Mouse (Mus musculus) C2C12 (cell line): ENCODE data around the gene Tom1l2. TPM values are rescaled to one million over a fixed set of nuclear protein-coding genes. Genes with fewer than 3 reads are reported as not detected.

Source experiments
- H3K27me3 ChIP-seq: one replicate; pipeline ENCODE4 v1.6.1; 2011; ENCODE audit not compliant: control insufficient read depth, insufficient read depth, insufficient read length
- H3K36me3 ChIP-seq: one replicate; pipeline ENCODE4 v1.6.1; 2011; ENCODE audit not compliant: control insufficient read depth, insufficient read depth
- H3K4me3 ChIP-seq: one replicate; pipeline ENCODE4 v1.5.1; 2011; ENCODE audit warnings: mild to moderate bottlenecking, control low read depth; ENCODE audit not compliant: poor library complexity, insufficient read depth, severe bottlenecking
- H3K79me2 ChIP-seq: one replicate; pipeline ENCODE4 v1.6.1; 2011; ENCODE audit not compliant: control insufficient read depth, insufficient read depth
- H3K79me3 ChIP-seq: one replicate; pipeline ENCODE4 v1.6.1; 2011; ENCODE audit warnings: low read depth, control low read depth
- H3ac ChIP-seq: one replicate; pipeline ENCODE3; 2011; ENCODE audit warnings: low read depth; ENCODE audit not compliant: control insufficient read depth, insufficient read length
- CEBPB ChIP-seq: IDR thresholded peaks from one replicate; pipeline ENCODE4 v1.6.1; 2011; ENCODE audit warnings: low read depth, mild to moderate bottlenecking, control low read depth, moderate library complexity
- CTCF ChIP-seq: IDR thresholded peaks from one replicate; pipeline ENCODE4 v1.5.1; 2011; ENCODE audit not compliant: control insufficient read depth, insufficient read depth, insufficient read length
- FOSL1 ChIP-seq: IDR thresholded peaks from one replicate; pipeline ENCODE4 v1.8.0; 2011; ENCODE audit warnings: mild to moderate bottlenecking, low read length; ENCODE audit not compliant: poor library complexity, insufficient read depth, severe bottlenecking
- MAX ChIP-seq: IDR thresholded peaks from one replicate; pipeline ENCODE4 v1.6.1; 2011; ENCODE audit warnings: mild to moderate bottlenecking, control low read depth
- MYOD1 ChIP-seq: IDR thresholded peaks from one replicate; pipeline ENCODE4 v1.6.1; 2011; ENCODE audit warnings: low read depth; ENCODE audit not compliant: control insufficient read depth, insufficient read length
- MYOG ChIP-seq: IDR thresholded peaks from one replicate; pipeline ENCODE4 v1.6.1; 2011; ENCODE audit not compliant: control insufficient read depth, insufficient read length; ENCODE audit errors: extremely low read depth
- USF1 ChIP-seq: IDR thresholded peaks from one replicate; pipeline ENCODE4 v1.6.1; 2011; ENCODE audit warnings: low read depth, mild to moderate bottlenecking, control low read depth, moderate library complexity
- polyA plus RNA-seq: library from polyadenylated mRNA; unstranded; fragments of >200 nt; fragmentation: generic; extraction: Trizol; gene quantifications from one replicate; pipeline ENCODE4 v1.2.1, GENCODE M21; 2012; ENCODE audit warnings: missing spikeins

The Tom1l2 gene
- polyA plus RNA-seq, 1 experiment, result 17.1 TPM

GRCm38 (mm10) chr11:60368909-60369308 is 16.2 kb upstream of the Tom1l2 start:
- H3K36me3 ChIP-seq, result no peaks in the 10 kb centered on the region
- no peaks in the 10 kb centered on the region for H3K79me3 ChIP-seq
- TF ChIP-seq CTCF, result no peak
- peak; percentile 93 for TF ChIP-seq USF1
- no peak for TF ChIP-seq FOSL1
- no peaks in the 10 kb centered on the region for H3K79me2 ChIP-seq
- H3K27me3 ChIP-seq, result peaks cover 5% of the 10 kb centered on the region
- no peak overlapping the region for H3ac ChIP-seq
- H3K4me3 ChIP-seq, result no peak overlapping the region

DNA sequence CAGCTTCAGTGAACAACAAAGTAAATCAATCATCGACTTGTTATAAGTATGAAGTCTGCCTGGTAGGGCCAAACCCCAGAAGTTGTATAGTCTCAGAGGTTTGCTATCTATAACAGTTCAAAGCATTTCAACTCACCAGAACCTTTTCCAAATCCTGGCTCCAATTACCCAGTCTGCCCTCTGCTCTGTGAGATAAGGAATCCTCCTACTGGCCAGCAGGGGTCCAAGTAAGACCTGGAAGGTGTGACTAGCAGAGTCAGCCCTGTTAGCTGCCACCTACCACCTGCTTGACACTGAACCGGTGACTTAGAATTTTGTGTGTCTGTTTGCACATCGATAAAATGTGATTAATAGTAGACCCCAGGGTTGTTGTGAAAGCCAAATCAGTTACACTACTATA is 14.6 kb upstream of the Tom1l2 start:
- Histone ChIP-seq H3K79me2 (no peaks in the 10 kb centered on the region), H3K4me3 (no peak overlapping the region), H3K27me3 (peaks cover 5% of the 10 kb centered on the region), H3K36me3 (no peaks in the 10 kb centered on the region), H3K79me3 (no peaks in the 10 kb centered on the region), H3ac (no peak overlapping the region)
- TF ChIP-seq CEBPB (no peak), USF1 (no peak), FOSL1 (no peak), MYOG (no peak), CTCF (no peak), MAX (no peak), MYOD1 (no peak)

DNA sequence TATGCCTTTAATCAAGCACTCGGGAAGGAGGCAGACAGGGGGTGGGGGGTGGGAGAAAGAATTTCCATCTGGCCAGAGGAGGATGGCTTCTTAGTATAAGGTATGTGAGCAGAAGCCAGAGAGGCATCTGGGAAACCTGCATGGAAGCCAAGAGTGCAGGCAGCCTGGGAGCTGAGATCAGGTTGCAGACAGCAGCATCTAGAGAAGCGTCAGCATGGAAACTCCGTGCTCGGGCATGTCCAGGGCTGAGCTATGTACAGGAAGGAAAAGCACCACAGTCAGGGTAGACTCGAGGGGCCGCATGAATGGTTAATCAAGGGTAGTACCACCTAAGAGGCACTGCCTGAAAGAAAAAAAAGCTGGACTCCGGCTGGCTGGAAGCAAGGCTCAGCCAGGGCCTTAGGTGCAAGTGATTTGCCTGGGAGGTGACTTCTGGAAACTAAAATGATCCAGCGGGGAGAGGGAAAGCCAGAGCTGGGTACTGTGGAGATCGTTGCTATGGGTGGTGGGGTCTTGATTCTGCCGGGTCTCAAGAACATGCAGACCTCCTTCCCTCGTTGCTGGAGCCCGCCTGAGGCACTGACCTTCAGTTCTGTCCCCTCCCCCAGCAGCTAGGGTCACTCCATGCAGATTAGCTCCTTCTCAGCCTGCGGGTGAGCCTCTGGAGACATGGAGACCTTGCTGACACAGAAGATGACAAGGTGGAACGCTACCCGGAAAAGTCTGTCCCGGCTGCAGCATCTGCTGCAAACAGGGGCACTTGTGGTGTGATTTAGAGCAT is 13.7 kb upstream of the Tom1l2 start:
- Histone ChIP-seq H3K79me2 (no peaks in the 10 kb centered on the region), H3K4me3 (no peak overlapping the region), H3ac (no peak overlapping the region), H3K79me3 (no peaks in the 10 kb centered on the region), H3K27me3 (peaks cover 5% of the 10 kb centered on the region), H3K36me3 (no peaks in the 10 kb centered on the region)
- no peak for TF ChIP-seq USF1
- TF ChIP-seq FOSL1, result no peak
- TF ChIP-seq MYOD1, result no peak
- TF ChIP-seq MAX, result no peak
- TF ChIP-seq CEBPB, result no peak
- no peak for TF ChIP-seq MYOG
- no peak for TF ChIP-seq CTCF

DNA sequence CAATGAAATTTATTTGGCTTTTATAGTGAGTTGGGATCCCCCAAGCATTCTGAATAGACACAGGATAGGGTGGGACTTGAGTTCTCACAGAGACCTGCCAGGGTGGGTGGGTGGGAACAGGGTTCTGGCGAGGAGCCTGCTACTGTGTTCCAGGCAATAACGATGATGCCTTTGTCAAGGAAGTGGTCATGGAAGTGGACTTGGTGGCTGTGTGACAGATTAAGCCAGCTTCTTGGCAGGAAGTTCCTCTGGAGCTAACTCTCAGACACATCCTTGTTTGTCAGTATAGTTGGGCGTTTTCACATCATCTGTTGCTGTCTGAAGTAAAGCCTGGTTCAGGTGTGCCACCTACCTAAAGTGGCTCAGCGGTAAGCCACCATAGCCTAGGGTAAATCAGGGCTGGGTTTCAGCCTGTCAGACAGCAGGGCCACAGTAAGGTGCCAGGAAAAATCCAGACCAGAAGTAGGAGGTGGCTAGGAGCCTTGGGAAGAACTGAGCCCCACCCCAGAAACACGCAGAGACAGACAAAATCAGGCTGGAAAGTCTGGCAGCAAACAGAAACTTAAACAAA is 8.0 kb upstream of the Tom1l2 start:
- no peaks in the 10 kb centered on the region for H3K36me3 ChIP-seq
- TF ChIP-seq MAX (no peak), USF1 (no peak), CTCF (no peak), FOSL1 (no peak), CEBPB (no peak), MYOG (no peak), MYOD1 (no peak)
- H3K79me2 ChIP-seq, result no peaks in the 10 kb centered on the region
- peaks cover 5% of the 10 kb centered on the region for H3K27me3 ChIP-seq
- H3K4me3 ChIP-seq, result no peak overlapping the region
- H3K79me3 ChIP-seq, result no peaks in the 10 kb centered on the region
- no peak overlapping the region for H3ac ChIP-seq

GRCm38 (mm10) chr11:60359936-60360335 is 7.2 kb upstream of the Tom1l2 start:
- Histone ChIP-seq H3K79me3 (no peaks in the 10 kb centered on the region), H3ac (no peak overlapping the region), H3K4me3 (no peak overlapping the region), H3K27me3 (peaks cover 5% of the 10 kb centered on the region), H3K36me3 (no peaks in the 10 kb centered on the region), H3K79me2 (no peaks in the 10 kb centered on the region)
- TF ChIP-seq MYOG (no peak), USF1 (no peak), CTCF (no peak), CEBPB (no peak), MAX (no peak), FOSL1 (no peak), MYOD1 (no peak)

DNA sequence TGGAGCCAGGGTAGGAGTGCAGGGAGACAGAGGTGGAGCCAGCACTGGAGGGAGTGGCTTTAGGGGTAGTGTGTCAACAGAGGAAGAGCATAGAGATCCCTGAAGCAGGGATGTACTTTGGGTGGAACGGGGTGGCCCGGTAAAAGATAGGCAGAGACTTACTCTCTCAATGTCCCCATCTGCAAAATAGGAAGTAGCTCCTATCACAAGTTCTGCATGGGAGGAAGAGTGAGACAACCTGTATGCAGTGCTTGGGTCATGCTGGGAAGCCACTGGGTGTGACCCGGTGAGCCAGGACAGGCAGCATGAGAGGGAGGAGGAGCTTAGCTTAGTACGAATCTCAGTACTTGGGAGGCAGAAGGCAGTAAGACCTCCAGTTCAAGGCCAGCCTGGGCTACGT is 6.4 kb upstream of the Tom1l2 start:
- no peak overlapping the region for H3K4me3 ChIP-seq
- H3K36me3 ChIP-seq, result no peaks in the 10 kb centered on the region
- no peak overlapping the region for H3ac ChIP-seq
- H3K79me2 ChIP-seq, result no peaks in the 10 kb centered on the region
- H3K79me3 ChIP-seq, result no peaks in the 10 kb centered on the region
- TF ChIP-seq MYOG (no peak), FOSL1 (no peak), USF1 (no peak), MYOD1 (no peak), MAX (no peak), CTCF (no peak), CEBPB (no peak)
- peaks cover 2% of the 10 kb centered on the region for H3K27me3 ChIP-seq
